Mouse (Mus musculus) embryonic facial prominence, embryonic 14.5 days (tissue): ENCODE results near the gene Nodal. TPM values are rescaled to one million over a fixed set of nuclear protein-coding genes. Genes with fewer than 3 reads are reported as not detected.

Experiments used
- ATAC-seq: fragments of 200-750 bp; cut with Nextera tagmentation; 2 replicates; pipeline ENCODE4 v1.8.0; 2017; ENCODE audit warnings: low read depth, moderate number of reproducible peaks, moderate TSS enrichment
- DNase-seq: peaks from one replicate; pipeline ENCODE4 v3.0.0-alpha.2; 2015; ENCODE audit warnings: low spot score
- H3K27ac ChIP-seq: fragments of 300-500 bp; sonication (generic); replicated peaks from 2 replicates; pipeline ENCODE4 v1.5.1; 2014; ENCODE audit warnings: low read depth, mild to moderate bottlenecking, low read length, moderate library complexity
- H3K27me3 ChIP-seq: fragments of 300-500 bp; sonication (generic); replicated peaks from 2 replicates; pipeline ENCODE4 v1.6.1; 2014; ENCODE audit warnings: low read length; ENCODE audit not compliant: control insufficient read depth, insufficient read depth
- H3K36me3 ChIP-seq: fragments of 300-500 bp; sonication (generic); 2 replicates; pipeline ENCODE4 v1.6.1; 2014; ENCODE audit warnings: low read length, mixed read lengths; ENCODE audit not compliant: control insufficient read depth, insufficient read depth
- H3K4me1 ChIP-seq: fragments of 300-500 bp; sonication (generic); 2 replicates; pipeline ENCODE4 v1.6.1; 2014; ENCODE audit warnings: antibody characterized with exemption, low read length; ENCODE audit not compliant: control insufficient read depth, insufficient read depth
- H3K4me2 ChIP-seq: fragments of 300-500 bp; sonication (generic); 2 replicates; pipeline ENCODE4 v1.6.1; 2014; ENCODE audit warnings: low read depth, mild to moderate bottlenecking, low read length, moderate library complexity, mixed read lengths
- H3K4me3 ChIP-seq: fragments of 300-500 bp; sonication (generic); 2 replicates; pipeline ENCODE4 v1.5.1; 2014; ENCODE audit warnings: low read depth, mild to moderate bottlenecking, low read length
- H3K9ac ChIP-seq: fragments of 300-500 bp; sonication (generic); 2 replicates; pipeline ENCODE4 v1.6.1; 2014; ENCODE audit warnings: low read depth, mild to moderate bottlenecking, low read length, moderate library complexity, mixed read lengths
- H3K9me3 ChIP-seq: fragments of 300-500 bp; sonication (generic); 2 replicates; pipeline ENCODE4 v1.6.1; 2016; ENCODE audit warnings: low read length; ENCODE audit not compliant: control insufficient read depth
- WGBS: fragments of 180-500 bp; shearing (Covaris S2); extraction: QIAGEN DNeasy Blood & Tissue Kit; methylation state at CpG from one replicate; pipeline ENCODE4 v1.1.7; 2014; 5-methylcytosine and 5-hydroxymethylcytosine counted together
- polyA plus RNA-seq: library from polyadenylated mRNA; unstranded; fragments of >200 nt; fragmentation: Nextera tagmentation; extraction: Ambion mirVana; gene quantifications from 2 replicates; pipeline ENCODE4 v1.2.1, GENCODE M21; 2014

Gene Nodal
- polyA plus RNA-seq, 1 experiment from 2014 or later: 0.10 TPM

GRCm38 (mm10) chr10:61378698-61379097 is 39.1 kb upstream of the Nodal start:
- Histone ChIP-seq H3K27ac (no peak overlapping the region), H3K4me3 (no peak overlapping the region), H3K4me2 (no peak overlapping the region), H3K27me3 (no peaks in the 10 kb centered on the region), H3K36me3 (no peaks in the 10 kb centered on the region), H3K4me1 (peaks cover 26% of the 10 kb centered on the region), H3K9ac (no peak overlapping the region), H3K9me3 (no peaks in the 10 kb centered on the region)
- 75% methylated on average over 5 of the region's 5 CpGs for WGBS
- ATAC-seq: no peak
- DNase-seq: no peak

DNA sequence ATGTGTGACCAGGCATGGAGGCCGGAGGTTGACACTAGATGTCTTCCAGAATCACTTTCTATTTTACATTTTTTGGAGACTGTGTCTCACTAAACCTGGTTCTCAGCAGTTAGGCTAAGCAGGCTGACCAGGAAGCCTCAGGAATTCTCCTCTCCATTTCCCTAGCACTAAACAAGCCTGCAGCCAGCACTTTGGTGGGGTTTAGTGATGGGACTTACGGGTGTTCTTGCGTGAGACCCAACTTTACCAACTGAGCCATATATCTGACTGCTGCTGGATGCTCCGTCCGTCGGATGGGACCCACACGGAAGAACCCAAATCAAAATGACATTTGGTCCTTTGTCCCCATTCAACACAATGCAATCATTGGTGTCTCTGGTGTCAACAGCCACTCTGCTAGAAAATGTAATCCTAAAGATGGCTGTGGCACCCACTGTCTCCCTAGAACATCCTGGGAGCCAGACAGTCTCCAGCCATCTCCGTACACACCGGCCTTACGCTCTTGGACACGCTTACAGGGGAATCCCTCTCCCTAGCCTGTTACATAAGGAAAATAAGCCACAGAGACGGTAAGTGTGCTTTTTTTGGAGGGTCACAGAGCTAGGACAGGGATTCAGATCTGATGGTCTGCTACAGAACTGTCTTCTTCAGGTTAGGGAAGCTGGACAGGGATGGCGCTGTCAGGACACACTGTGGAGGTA is 38.3 kb upstream of the Nodal start:
- WGBS: 89% methylated on average over 13 of the region's 13 CpGs
- peaks cover 31% of the 10 kb centered on the region for H3K4me1 ChIP-seq

GRCm38 (mm10) chr10:61380186-61380585 is 37.6 kb upstream of the Nodal start:
- peak overlapping the region; percentile 3; the same call in 1 of the 2 replicates for H3K27ac ChIP-seq
- 21% methylated on average over 9 of the region's 9 CpGs for WGBS
- H3K4me2 ChIP-seq: peak overlapping the region; percentile 91
- H3K36me3 ChIP-seq: no peaks in the 10 kb centered on the region
- DNase-seq (peak; percentile 68), ATAC-seq (0 out of 2 replicates have a peak, but pooled peaks have one; percentile 14)
- no peaks in the 10 kb centered on the region for H3K27me3 ChIP-seq
- H3K4me3 ChIP-seq: 0 out of 2 replicates have a peak overlapping the region, but pooled peaks have one; percentile 2
- peak overlapping the region; percentile 32; the same call in 1 of the 2 replicates for H3K9ac ChIP-seq
- no peaks in the 10 kb centered on the region for H3K9me3 ChIP-seq
- peaks cover 31% of the 10 kb centered on the region for H3K4me1 ChIP-seq

More for the DNA sequence above, 38.3 kb upstream of the Nodal start:
- Histone ChIP-seq H3K9me3 (no peaks in the 10 kb centered on the region), H3K9ac (peak overlapping the region; percentile 32; the same call in 1 of the 2 replicates), H3K27ac (peak overlapping the region; percentile 3; the same call in 1 of the 2 replicates), H3K4me2 (peak overlapping the region; percentile 91), H3K36me3 (no peaks in the 10 kb centered on the region), H3K4me3 (no peak overlapping the region), H3K27me3 (no peaks in the 10 kb centered on the region)
- DNase-seq (no peak), ATAC-seq (no peak)

DNA sequence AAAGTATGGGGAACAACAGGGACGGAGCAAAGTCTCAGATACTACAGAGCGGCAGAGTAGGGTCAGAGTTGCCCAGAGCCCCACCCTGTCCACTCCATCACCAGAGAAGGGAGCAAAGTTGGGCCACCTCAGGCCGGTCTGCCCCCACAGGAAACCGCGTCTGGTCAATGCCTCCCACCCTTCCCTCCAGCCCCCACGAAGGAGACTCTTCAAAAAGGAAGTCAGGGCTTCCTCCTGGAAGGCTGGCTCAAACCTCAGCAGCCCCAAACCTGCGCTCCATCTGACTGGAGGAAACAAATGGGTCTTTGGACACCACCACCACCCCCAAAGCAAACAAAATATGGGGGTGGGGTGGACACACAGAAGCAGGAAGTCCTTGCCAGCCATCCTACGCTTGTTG is 35.9 kb upstream of the Nodal start:
- H3K9ac ChIP-seq: peak overlapping the region; percentile 79
- no peak overlapping the region for H3K27ac ChIP-seq
- ATAC-seq (no peak), DNase-seq (no peak)
- H3K4me2 ChIP-seq: peak overlapping the region; percentile 91
- peaks cover 31% of the 10 kb centered on the region for H3K4me1 ChIP-seq
- WGBS: 23% methylated on average over 8 of the region's 8 CpGs
- H3K36me3 ChIP-seq: no peaks in the 10 kb centered on the region
- no peaks in the 10 kb centered on the region for H3K9me3 ChIP-seq
- H3K27me3 ChIP-seq: no peaks in the 10 kb centered on the region
- peak overlapping the region; percentile 71 for H3K4me3 ChIP-seq

- peak overlapping the region; percentile 71 for H3K4me3 ChIP-seq
- WGBS: 2% methylated on average over 8 of the region's 8 CpGs
- ATAC-seq (no peak), DNase-seq (no peak)
- no peaks in the 10 kb centered on the region for H3K27me3 ChIP-seq
- H3K27ac ChIP-seq: 0 out of 2 replicates have a peak overlapping the region, but pooled peaks have one; percentile 3
- H3K36me3 ChIP-seq: no peaks in the 10 kb centered on the region
- H3K4me2 ChIP-seq: peak overlapping the region; percentile 91
- peak overlapping the region; percentile 79 for H3K9ac ChIP-seq
- no peaks in the 10 kb centered on the region for H3K9me3 ChIP-seq
- peaks cover 31% of the 10 kb centered on the region for H3K4me1 ChIP-seq
Observed at GRCm38 (mm10) chr10:61382281-61382731, 35.5 kb upstream of the Nodal start.

GRCm38 (mm10) chr10:61383021-61383714 is 34.6 kb upstream of the Nodal start, which contains the start of gene Pald1:
Gene Pald1 (minus strand): TSS chr10:61383530.
- H3K27ac ChIP-seq: 0 out of 2 replicates have a peak within 1 kb of the TSS, but pooled peaks have one; percentile 3
- peak within 1 kb of the TSS; percentile 71 for H3K4me3 ChIP-seq
- H3K9ac ChIP-seq: peak within 1 kb of the TSS; percentile 79
- peaks cover 31% of the 10 kb centered on the region for H3K4me1 ChIP-seq
- H3K4me2 ChIP-seq: peak within 1 kb of the TSS; percentile 91
- no peaks in the 10 kb centered on the region for H3K27me3 ChIP-seq
- under 1% methylated on average over 29 of the region's 60 CpGs for WGBS
- DNase-seq (peak; percentile 92), ATAC-seq (peak; percentile 88)
- H3K9me3 ChIP-seq: no peaks in the 10 kb centered on the region
- H3K36me3 ChIP-seq: no peaks in the 10 kb centered on the region

- Histone ChIP-seq H3K4me1 (peaks cover 31% of the 10 kb centered on the region), H3K27ac (0 out of 2 replicates have a peak overlapping the region, but pooled peaks have one; percentile 3), H3K9ac (peak overlapping the region; percentile 79), H3K36me3 (no peaks in the 10 kb centered on the region), H3K27me3 (no peaks in the 10 kb centered on the region), H3K9me3 (no peaks in the 10 kb centered on the region), H3K4me3 (peak overlapping the region; percentile 71), H3K4me2 (peak overlapping the region; percentile 91)
- DNase-seq (no peak), ATAC-seq (peak; percentile 38)
- WGBS: 2% methylated on average over 11 of the region's 11 CpGs
Observed at GRCm38 (mm10) chr10:61383715-61384047, 34.1 kb upstream of the Nodal start.

- no peak overlapping the region for H3K4me2 ChIP-seq
- no peak overlapping the region for H3K27ac ChIP-seq
- no peak overlapping the region for H3K4me3 ChIP-seq
- H3K4me1 ChIP-seq: peaks cover 23% of the 10 kb centered on the region
- no peak overlapping the region for H3K9ac ChIP-seq
- WGBS: 76% methylated on average over 6 of the region's 6 CpGs
- H3K9me3 ChIP-seq: no peaks in the 10 kb centered on the region
- DNase-seq (no peak), ATAC-seq (no peak)
- no peaks in the 10 kb centered on the region for H3K27me3 ChIP-seq
- H3K36me3 ChIP-seq: no peaks in the 10 kb centered on the region
Observed at GRCm38 (mm10) chr10:61385174-61385573, 32.6 kb upstream of the Nodal start.
